Mouse (Mus musculus) cerebellum, adult 9-11 months (tissue): ENCODE measurements around the gene Rcan3.

Experiments
- DNase-seq: peaks from one replicate; pipeline ENCODE4 v3.0.0; 2022

Gene Rcan3

DNA sequence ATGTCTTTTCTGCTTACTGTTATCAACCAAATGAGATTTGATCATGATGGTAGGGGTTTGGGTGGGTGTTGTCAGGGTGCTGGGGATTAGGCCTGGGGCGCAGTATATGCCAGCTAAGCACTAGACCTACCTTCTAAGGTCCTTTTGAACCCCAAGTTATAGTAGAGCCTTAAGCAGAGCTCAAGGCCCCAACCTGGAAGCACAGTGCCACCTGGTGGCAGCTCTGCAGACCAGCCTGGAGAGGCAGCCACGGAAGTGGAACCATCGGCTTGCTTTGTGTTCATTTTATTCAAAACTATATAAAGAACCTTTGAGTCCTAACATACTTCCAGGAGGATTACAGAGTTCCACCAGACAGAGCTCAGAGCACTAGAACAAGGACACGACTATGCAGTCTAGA is 22.0 kb downstream of the Rcan3 start:
- DNase-seq = peak; percentile 38

DNA sequence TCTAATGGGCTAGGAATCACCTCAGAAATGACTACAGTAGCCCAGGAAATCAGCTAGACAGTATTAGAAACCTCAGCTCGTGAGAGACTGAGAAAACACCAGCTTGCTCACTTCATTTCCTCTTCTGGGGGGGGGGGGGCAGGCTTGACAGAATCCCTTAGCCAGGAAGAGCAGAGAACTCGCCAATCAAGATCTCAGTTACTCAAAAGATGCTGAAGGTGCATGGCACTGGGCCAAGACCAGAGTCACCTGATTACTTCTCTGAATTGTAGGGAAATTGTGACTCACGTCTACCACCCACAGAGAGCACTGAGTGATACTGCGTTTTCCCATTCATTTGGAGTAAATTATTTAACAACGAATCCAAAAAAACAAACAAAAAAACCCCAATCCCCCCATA is 27.5 kb downstream of the Rcan3 start:
- no peak for DNase-seq

DNA sequence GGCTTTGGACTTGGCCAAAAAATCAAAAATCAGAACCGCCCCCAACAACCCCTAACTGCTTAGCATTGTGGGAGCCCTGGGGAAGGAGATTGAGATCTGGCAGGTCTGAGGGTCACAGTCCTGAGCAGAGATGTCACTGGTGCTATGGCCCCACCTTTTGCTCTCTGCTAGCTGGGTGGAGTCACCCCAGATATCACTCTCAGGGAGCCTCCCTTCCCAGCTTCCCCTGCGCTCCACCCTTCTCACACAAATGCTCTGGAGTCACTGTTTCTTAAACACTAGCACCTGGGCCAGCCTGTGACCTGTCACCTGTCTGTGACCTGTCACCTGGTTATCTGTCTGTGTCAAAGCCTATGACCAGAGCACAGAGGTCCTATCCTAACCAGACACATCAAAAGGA is 28.7 kb downstream of the Rcan3 start:
- DNase-seq = no peak

DNA sequence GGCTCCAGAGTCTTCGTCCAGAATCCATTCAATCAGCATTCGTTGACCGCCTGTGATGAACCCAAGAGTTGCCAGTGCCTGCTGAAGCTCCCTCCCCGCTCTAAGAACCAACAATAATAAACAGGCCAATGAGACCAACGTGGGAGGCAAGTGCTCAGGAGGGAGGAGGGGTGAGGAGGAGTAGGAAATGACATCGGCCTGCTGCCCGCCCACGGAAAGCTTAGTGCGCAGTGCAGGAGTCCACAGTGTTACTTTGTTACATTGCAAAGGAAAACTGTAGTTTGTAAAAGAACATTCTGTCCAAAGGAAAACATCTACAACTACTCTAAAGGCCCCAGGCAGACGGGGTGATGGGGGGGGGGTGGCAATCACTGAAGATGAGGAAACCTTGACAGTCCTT is 29.6 kb downstream of the Rcan3 start:
- no peak for DNase-seq

DNA sequence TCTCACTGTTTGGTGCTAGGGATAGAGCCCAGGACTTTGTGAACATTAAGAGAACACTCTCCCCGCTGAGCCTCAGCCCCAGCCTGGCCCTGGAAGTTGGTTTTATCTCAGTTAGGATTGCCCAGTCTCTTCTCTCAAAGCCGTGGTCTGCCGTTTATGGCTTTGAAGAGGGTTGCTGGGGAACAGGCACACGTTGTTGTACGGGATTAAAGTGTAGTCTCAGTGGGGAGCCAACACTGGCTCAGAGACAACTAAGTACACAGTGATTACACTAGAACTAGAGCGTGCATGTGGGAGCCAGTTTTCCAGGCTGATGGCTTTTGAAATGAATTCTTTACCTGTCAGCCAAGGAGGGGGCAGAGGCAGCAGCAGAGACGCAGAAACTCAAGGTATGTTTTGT is 31.8 kb downstream of the Rcan3 start:
- no peak for DNase-seq

DNA sequence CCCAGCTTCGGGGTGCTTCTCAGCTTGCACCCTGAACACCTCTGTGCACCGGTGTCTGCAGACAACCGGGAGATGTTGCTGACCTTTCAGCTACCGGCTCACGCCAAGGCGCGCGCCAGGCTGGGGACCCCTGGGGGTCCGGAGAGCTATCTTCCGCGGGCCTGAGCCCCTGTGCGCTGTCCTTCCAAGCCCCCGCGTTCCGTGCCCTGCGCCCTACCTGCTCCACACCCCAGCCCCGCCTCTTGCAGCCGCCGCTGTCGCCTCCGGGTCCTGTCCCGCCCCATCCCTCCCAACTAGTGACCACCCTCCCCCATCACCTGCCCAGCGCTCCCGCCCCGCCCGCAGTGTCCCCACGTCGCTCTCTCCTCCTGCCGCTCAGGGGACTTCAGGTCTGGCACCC is 35.7 kb downstream of the Rcan3 start, which contains the start of gene Ncmap:
TSS of gene Ncmap (minus strand) at position 237 of the 400 bp plus-strand sequence.
- DNase-seq = no peak

DNA sequence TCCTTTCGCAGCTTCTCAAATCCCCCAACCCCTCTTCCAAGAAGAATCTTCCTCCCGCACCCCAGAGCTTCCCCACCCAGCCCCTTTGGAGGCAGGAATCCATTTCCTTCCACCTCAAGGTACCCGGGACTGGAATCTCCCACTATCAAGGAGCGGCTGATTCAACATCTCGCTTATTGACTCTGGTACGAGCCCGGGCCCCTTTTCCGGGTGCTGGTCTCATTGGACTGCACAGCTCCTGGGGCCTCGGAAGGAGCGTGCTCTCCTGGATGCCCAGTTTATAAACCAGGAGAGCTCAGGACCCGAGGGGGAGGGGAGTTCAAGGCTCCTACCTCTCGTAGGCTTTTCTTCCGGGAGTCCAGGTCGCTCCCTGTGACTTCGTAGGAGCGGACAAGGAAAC is 36.1 kb downstream of the Rcan3 start:
- no peak for DNase-seq

DNA sequence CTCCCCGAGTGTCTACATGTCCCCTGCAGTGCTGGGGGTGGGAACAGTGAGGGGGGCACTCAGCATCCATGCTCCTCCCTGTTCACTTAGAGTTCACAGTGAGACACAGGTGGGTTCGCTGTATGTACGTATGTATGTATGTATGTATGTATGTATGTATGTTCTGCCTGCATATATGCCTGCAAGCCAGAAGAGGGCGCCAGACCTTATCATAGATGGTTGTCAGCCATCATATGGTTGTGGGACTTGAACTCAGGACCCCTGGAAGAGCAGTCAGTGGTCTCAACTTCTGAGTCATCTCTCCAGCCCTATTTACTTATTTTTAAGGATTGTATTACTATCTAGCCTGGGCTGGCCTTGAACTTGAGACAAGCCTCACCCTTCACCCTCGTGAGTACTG is 37.4 kb downstream of the Rcan3 start:
- DNase-seq = no peak

DNA sequence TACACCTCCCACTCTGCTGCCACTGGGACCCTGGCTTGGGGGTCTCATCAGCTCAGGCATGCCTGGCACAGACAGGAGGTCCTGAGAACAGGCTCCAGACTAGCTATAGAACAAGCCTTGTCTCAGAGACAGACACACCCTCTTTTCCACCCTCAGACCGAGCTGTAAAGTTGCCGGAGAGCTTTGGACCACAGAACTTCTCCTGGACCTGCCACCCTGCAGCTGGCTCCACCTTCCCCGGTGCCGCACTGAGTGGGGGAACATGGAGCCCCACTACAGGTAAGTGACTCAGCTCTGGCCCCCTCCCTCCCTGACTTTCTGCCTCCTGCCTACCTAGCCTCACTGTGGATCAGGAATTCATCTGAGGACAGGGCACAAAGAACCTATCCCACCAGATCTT is 38.3 kb downstream of the Rcan3 start:
- DNase-seq = no peak

DNA sequence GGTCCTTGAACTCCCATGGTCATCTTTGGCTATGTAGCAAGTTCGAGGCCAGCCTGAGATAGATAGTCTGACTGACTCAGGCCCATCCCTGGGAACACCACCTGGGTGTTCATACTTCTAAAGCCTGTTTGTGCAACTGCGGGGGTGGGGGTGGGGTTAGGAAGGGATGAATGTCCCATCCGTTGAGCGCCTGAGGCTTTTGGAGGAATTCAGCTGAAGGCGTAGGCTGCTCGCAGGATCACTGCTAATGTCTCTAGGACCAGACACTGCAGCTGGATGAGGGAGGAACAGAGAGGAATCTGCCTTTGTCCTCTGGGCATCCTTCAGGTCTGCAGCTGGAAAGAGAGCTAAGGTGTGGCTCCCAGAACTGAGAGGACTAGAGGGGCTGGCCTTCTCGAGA is 39.0 kb downstream of the Rcan3 start:
- no peak for DNase-seq

DNA sequence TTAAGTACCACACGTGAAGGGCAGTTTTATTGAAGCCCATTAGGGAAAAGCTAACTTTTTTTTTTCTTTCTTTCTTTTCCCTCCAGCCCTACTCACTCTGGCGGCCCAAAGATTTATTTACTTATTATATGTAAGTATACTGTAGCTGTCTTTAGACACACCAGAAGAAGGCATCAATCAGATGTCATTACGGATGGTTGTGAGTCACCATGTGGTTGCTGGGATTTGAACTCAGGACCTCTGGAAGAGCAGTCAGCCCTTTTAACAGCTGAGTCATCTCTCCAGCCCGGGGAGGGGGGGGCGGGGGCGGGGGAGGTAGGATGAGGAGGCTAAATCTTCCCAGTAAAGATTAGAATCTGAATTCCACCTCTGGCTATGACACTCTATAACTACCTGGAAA is 40.3 kb downstream of the Rcan3 start:
- DNase-seq = no peak

DNA sequence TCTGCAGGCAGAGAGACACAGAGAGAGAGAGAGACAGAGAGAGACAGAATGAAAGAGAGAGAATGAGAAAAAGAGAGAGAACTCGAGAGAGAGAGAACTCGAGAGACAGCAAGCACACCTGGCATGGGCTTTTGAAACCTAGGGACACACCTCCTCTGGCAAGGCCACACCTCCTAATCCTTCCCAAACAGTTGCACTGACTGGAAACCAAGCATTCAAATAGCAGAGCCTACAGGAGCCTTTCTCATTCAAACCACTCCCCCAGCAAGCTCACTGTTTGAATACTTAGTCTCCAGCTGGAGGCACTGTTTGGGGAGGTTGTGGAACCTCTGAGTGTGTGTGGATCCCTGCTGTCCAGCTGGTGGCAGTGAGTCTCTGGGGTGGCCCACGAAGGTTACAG is 40.9 kb downstream of the Rcan3 start:
- DNase-seq = no peak

DNA sequence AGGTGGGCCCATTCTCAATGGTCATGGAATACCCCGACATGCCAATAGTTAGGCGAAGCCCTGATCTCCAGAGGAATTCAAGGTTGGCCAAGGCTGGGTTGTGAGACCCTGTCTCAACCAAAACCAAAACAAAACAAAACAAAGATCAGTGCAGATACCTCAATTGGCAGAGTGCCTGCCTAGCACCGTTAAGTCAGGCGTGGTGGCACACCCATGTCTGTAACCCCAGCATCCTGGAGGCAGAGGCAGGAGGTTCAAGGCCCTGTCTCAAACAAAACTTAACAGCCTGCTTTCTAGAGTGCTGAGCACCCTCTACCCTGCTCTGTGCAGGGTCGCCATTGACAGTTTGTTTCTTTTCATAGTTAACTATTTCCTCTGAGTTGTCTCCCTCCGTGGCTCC is 42.6 kb downstream of the Rcan3 start:
- no peak for DNase-seq

DNA sequence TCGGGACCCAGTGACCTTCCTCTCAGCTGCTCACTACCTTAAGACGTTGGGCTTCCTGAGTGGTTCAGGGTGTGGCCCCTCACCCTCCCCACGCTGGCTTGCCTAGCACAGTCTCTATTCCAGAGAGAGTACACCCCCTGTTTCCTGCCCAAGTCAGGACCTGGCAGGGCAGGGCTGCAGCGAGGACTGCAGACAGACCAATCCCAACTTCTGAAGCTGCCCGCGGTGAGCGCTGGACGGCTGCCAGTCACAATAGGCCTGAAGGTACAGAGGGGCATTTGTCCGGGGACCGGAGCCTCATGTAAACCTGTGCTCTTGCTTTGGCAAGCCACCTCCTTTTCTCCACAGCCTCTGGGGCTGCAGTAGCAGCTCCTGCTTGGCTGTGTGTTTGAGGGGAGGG is 48.0 kb downstream of the Rcan3 start:
- no peak for DNase-seq

DNA sequence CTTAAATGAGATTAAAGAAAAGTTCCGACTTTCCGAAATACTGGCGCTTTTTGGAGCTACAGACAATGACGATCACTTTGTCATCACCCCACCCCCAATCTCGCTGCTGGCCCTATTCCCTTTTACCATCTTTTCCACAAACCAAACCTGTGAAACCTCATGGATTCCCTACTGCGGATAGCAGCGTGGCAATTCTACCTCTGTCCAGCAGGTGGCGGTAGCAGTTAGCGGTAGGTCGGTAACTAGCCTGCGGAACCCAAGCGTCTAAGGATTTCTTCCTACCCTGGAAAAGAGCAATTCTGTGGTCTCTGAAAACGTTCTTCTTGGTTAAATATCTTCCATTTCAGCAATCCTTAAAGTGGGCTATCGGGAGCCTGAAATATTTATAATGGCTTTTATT is 51.3 kb downstream of the Rcan3 start:
- DNase-seq = peak; percentile 63

DNA sequence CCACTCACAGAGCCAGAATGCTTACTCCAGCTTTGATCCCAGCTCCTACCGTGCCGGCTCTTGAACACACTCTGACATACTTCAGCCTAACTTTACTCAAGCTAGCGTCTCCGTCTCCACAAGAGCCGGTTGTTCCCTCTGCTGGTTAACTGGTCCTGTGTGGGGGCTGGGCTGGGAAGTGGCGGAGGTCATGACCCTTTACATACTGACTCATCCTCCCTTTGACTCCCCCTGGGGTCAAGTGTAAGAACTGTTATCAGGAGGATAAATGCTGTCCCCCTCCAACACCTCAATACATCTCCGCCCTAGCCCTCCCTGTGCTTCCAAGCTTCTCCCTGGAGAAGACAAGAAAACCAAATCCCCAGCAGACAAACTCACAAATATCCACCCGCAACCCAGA is 52.3 kb downstream of the Rcan3 start:
- no peak for DNase-seq

DNA sequence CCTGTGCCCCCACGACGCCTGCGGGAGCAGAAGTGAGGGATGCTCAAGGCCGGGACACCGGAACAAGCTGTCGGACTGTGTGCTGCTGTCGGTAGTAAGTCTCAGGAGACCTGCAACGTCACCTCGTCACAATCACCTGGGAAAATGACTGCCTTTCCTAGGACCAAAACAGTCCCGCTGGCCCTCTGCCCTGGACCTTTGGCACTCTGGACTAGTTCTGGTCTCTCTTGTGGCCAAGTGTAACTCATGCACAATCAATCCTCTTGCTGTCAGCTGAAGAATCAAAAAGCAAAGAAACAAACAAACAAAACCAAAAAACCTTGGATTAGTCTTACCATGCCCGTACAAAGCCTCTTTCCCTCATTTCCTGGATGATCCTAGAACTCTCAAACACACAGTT is 56.4 kb downstream of the Rcan3 start:
- DNase-seq = no peak

DNA sequence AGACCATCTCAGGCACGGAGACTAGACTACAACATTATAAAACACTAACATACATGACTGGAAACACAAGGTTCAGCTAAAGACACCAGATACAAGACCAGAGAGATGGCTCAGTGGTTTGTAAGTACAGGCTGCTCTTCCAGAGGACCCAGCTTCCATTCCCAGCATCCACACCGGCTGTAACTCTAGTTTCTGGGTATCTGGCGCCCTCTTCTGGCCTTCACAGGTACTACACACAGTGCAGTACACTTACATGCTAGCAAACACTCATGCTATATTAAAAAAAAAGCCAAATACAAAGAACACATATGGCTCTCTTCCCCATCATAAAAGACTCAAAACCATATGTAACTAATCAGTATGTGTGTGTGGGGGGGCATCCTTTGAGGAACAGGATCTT is 58.2 kb downstream of the Rcan3 start:
- DNase-seq = no peak

DNA sequence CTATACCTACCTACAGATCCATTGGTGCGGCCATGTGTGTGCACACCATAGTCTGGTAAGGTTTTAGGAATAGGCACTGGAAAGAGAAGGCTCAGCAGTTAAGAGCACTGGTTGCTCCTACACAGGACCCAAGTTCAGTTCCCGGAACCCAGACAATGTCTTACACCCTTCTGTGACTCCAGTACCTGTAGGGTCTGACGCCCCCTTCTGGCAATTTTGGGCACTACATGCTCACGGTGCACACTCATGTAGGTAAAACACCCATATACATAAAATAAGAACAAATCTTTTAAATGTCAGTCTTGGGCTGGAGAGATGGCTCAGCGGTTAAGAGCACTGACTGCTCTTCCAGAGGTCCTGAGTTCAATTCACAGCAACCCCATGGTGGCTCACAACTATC is 60.4 kb downstream of the Rcan3 start:
- no peak for DNase-seq

DNA sequence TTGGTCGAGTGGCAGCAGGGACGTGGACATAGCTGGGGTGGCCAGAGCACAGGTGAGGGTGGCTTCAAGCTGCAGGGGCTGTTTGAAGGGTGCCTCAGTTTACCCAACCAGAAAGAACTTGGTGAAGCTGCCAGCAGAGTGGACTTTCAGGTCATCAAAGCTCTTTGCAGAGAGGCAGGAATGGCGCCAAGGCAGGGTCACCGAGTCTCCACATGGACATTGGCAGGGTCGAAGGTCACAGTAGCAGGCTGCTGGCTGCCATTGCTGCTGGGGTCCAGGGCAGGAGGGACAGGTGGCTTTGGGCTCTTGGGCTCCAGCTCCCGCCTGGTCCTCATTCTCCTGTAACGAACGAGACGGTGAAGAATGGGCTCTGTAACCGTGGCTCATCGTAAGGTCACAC is 63.3 kb downstream of the Rcan3 start:
- no peak for DNase-seq

DNA sequence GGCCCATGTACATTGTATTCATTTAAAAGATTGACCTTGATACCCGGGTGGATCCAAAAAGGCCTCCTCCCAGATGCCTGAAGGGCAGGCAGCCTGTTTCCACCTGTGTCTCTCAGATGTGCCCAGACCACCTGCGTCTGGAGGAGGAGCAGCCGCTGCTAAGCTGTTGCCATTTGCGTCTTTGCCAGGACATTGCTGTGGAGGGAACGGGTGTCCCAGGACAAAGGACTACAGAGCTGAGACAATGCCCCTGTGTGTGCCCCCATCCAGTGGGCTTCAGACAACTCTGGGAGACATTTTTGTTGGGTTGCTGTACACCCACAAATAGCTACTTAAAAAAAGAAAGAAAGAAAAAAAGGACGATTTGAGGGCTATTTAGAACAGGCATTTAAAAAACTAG is 70.8 kb downstream of the Rcan3 start:
- DNase-seq = no peak
